Mouse (Mus musculus) mouse trophoblast stem cell (cell line): ENCODE measurements around the gene Kmo.

Source experiments
- in situ Hi-C, 2 experiments: fragments of 300-500 bp; cut with MseI, MboI; formaldehyde crosslinking; loops; 2 replicates in 1 of 2; 3 replicates in 1 of 2; pipeline ENCODE4 v1.15.1; 2025

Gene Kmo

GRCm38 (mm10) chr1:175631721-175632221 is 11.6 kb downstream of the Kmo start:
- in situ Hi-C loops: no loop called here

- in situ Hi-C loops: no loop called here
Measured at GRCm38 (mm10) chr1:175632470-175632869, 12.3 kb downstream of the Kmo start.

- in situ Hi-C loops: no loop called here
Measured at GRCm38 (mm10) chr1:175637677-175638076, 17.5 kb downstream of the Kmo start.

- in situ Hi-C loops: no loop called here
Measured at GRCm38 (mm10) chr1:175639072-175639471, 18.9 kb downstream of the Kmo start.

GRCm38 (mm10) chr1:175640435-175641150 is 20.4 kb downstream of the Kmo start:
- in situ Hi-C loops: no loop called here

GRCm38 (mm10) chr1:175643496-175644265 is 23.5 kb downstream of the Kmo start:
- in situ Hi-C loops: no loop called here

GRCm38 (mm10) chr1:175646952-175647351 is 26.8 kb downstream of the Kmo start:
- in situ Hi-C loops: no loop called here

- in situ Hi-C loops: no loop called here
Measured at GRCm38 (mm10) chr1:175648615-175649014, 28.4 kb downstream of the Kmo start.

GRCm38 (mm10) chr1:175659900-175660299 is 39.7 kb downstream of the Kmo start:
- in situ Hi-C loops: no loop called here

- in situ Hi-C loops: no loop called here
Measured at GRCm38 (mm10) chr1:175668666-175669405, 48.7 kb downstream of the Kmo start.

- in situ Hi-C loops: no loop called here
Measured at GRCm38 (mm10) chr1:175669456-175669855, 49.3 kb downstream of the Kmo start.

GRCm38 (mm10) chr1:175670042-175670441 is 49.9 kb downstream of the Kmo start:
- in situ Hi-C loops: no loop called here

- in situ Hi-C loops: no loop called here
Measured at GRCm38 (mm10) chr1:175671626-175672025, 51.4 kb downstream of the Kmo start.

- in situ Hi-C loops: no loop called here
Measured at GRCm38 (mm10) chr1:175673563-175674325, 53.6 kb downstream of the Kmo start.

- in situ Hi-C loops: no loop called here
Measured at GRCm38 (mm10) chr1:175675116-175675515, 54.9 kb downstream of the Kmo start.

- in situ Hi-C loops: no loop called here
Measured at GRCm38 (mm10) chr1:175677459-175677858, 57.3 kb downstream of the Kmo start.

GRCm38 (mm10) chr1:175680995-175681394 is 60.8 kb downstream of the Kmo start:
- in situ Hi-C loops: no loop called here

- in situ Hi-C loops: no loop called here
Measured at GRCm38 (mm10) chr1:175691686-175692245, 71.6 kb downstream of the Kmo start.

GRCm38 (mm10) chr1:175692246-175692996 is 72.2 kb downstream of the Kmo start, which contains the start of the genes Opn3 and Chml:
Gene Opn3 (minus strand): TSS chr1:175692776.
Gene Chml (minus strand): TSS chr1:175692901.
- in situ Hi-C loops: no loop called here

GRCm38 (mm10) chr1:175692997-175693361 is 72.8 kb downstream of the Kmo start:
- in situ Hi-C loops: no loop called here
